Mouse (Mus musculus) R1 (cell line): ENCODE measurements at regions not wholly inside any gene's neighbourhood (a gene's known extent, or its start where the extent isn't known, plus 50 kb on each side); places are given as distances from the start of the nearest gene placed in this dataset.

Source experiments
- DNase-seq: peaks from one replicate; pipeline ENCODE4 v3.0.0-alpha.2; 2018; ENCODE audit warnings: low read depth, low spot score

DNA sequence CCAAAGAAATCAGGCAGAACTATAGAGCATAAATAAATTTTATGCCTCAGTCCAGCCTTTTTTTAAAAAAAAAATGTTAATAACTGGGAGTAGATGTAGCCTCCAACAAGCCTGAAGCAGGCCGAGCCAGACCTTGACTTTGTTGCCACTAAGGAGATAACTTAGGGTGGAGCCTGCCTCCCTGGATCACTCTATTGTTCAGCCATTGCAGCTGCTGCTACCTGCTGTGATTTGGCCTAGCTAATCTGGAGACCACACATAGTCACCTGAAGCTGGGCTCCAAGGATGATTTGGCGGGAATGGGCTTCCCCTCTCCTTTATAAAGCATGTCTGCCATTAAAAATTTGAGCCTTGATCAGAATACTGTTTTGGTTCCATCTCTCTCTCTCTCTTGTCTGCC lies 575.5 kb downstream of the 4931400O07Rik start:
- peak; percentile 79 for DNase-seq
